Mouse (Mus musculus): Measurements from ENCODE around the gene Trim14. TPM values are rescaled to one million over a fixed set of nuclear protein-coding genes. Genes with fewer than 3 reads are reported as not detected.
A peak's percentile ranks its signal among the peaks of the same experiment; 100 is the strongest.

The Trim14 gene
- polyA plus RNA-seq, 1 experiment from 2014 or later: 8.2 TPM

GRCm38 (mm10) chr4:46503881-46504280 is 32.1 kb downstream of the Trim14 start:
- no peak for ATAC-seq (ENCODE audit: low read depth)
- WGBS (ENCODE audit: insufficient replicate concordance): 18% methylated on average over 3 of the region's 3 CpGs
- H3K27ac ChIP-seq (ENCODE audit: low read length): no peak overlapping the region
- H3K4me1 ChIP-seq (ENCODE audit: control insufficient read depth, low read depth, low read length): peaks cover 24% of the 10 kb centered on the region
- H3K4me2 ChIP-seq (ENCODE audit: low read depth, low read length): no peak overlapping the region
- H3K27me3 ChIP-seq (ENCODE audit: control insufficient read depth, insufficient read depth, low read depth, low read length): no peaks in the 10 kb centered on the region
- H3K9me3 ChIP-seq (replicated peaks; ENCODE audit: control insufficient read depth, low read length): no peaks in the 10 kb centered on the region
- H3K9ac ChIP-seq (ENCODE audit: low read depth, low read length): no peak overlapping the region
- H3K36me3 ChIP-seq (ENCODE audit: control insufficient read depth, insufficient read depth): peaks cover 23% of the 10 kb centered on the region
- H3K4me3 ChIP-seq (ENCODE audit: low read depth, low read length): no peak overlapping the region

DNA sequence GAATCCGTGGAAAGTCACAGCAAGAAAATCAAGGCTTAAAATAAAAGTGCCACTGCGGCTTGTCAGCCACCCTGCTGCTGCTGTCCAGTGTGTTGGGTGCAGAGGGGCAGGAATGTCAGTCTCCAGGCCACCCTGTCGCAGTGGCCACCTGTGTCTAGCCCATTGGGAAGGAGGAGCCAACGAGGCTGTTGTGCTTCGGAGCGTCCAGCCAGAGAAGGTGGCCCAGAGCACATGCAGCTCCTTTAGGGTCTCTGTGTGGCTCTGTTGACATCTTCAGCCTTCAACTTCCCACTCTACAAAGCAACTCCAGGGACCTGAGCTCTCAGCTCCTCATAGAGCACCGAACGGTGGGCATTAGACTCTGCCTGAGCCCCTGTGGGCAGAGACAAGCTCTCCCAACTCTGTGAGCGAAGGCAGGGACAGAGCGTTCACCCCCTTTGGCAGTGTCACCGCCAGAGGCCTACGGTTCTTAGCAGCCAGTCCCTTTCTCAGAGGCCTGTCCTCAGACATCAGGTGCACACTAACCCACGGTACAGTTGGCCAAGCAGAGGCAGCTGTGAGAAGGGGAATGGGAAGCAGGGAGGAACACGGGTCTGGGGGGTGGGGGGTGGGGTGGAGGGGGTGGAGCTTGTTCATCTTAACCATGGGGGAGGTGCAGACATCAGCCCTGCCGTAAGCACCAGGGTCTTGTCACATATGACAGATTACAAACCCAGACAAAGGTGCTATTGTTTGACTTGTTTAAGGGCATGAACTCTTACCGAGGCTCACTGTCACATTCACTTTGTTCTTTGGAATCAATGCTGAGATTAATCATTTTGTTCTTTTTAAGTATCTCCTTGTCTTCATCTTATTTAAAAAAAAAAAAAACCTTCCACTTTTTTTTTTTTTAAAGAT is 33.1 kb downstream of the Trim14 start:
- H3K36me3 ChIP-seq (ENCODE audit: control insufficient read depth, insufficient read depth): peaks cover 23% of the 10 kb centered on the region
- WGBS (ENCODE audit: insufficient replicate concordance): 77% methylated on average over 16 of the region's 16 CpGs
- no peak for ATAC-seq (ENCODE audit: low read depth)
- H3K4me1 ChIP-seq (ENCODE audit: control insufficient read depth, low read depth, low read length): peaks cover 24% of the 10 kb centered on the region
- no peaks in the 10 kb centered on the region for H3K9me3 ChIP-seq (replicated peaks; ENCODE audit: control insufficient read depth, low read length)
- H3K27me3 ChIP-seq (ENCODE audit: control insufficient read depth, insufficient read depth, low read depth, low read length): no peaks in the 10 kb centered on the region
- H3K4me2 ChIP-seq (ENCODE audit: low read depth, low read length): no peak overlapping the region
- H3K4me3 ChIP-seq (ENCODE audit: low read depth, low read length): no peak overlapping the region
- H3K9ac ChIP-seq (ENCODE audit: low read depth, low read length): no peak overlapping the region
- no peak overlapping the region for H3K27ac ChIP-seq (ENCODE audit: low read length)

GRCm38 (mm10) chr4:46498976-46499375 is 37.0 kb downstream of the Trim14 start:
- Histone ChIP-seq H3K9me3 (replicated peaks; ENCODE audit: control insufficient read depth, low read length) (no peaks in the 10 kb centered on the region), H3K9ac (ENCODE audit: low read depth, low read length) (no peak overlapping the region), H3K27ac (ENCODE audit: low read length) (no peak overlapping the region), H3K27me3 (ENCODE audit: control insufficient read depth, insufficient read depth, low read depth, low read length) (no peaks in the 10 kb centered on the region), H3K4me3 (ENCODE audit: low read depth, low read length) (no peak overlapping the region), H3K4me1 (ENCODE audit: control insufficient read depth, low read depth, low read length) (peaks cover 11% of the 10 kb centered on the region), H3K36me3 (ENCODE audit: control insufficient read depth, insufficient read depth) (peaks cover 25% of the 10 kb centered on the region), H3K4me2 (ENCODE audit: low read depth, low read length) (no peak overlapping the region)
- ATAC-seq (ENCODE audit: low read depth): no peak
- WGBS (ENCODE audit: insufficient replicate concordance): 10% methylated on average over 4 of the region's 4 CpGs

DNA sequence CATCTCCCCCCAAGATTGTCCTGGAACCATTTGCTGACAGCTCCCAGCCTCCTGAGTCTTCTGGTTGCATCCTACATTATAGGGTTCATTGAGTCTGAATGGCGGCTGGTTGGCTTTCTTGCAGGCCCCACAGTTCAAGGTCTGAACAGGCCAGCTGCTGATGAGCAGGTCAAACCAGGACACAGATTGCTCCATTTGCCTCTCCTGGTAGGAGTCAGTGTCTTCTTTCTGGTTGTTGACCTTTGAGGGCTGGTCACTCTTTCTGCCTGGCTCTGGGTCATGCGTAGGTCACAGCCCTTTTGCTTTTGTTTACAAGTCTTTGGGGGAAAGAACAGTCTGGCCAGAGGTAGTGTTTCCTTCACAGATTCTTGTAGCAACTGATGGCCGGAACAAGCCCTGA is 37.4 kb downstream of the Trim14 start:
- Histone ChIP-seq H3K4me1 (ENCODE audit: control insufficient read depth, low read depth, low read length) (peaks cover 6% of the 10 kb centered on the region), H3K4me2 (ENCODE audit: low read depth, low read length) (no peak overlapping the region), H3K36me3 (ENCODE audit: control insufficient read depth, insufficient read depth) (peaks cover 28% of the 10 kb centered on the region), H3K4me3 (ENCODE audit: low read depth, low read length) (no peak overlapping the region), H3K27me3 (ENCODE audit: control insufficient read depth, insufficient read depth, low read depth, low read length) (no peaks in the 10 kb centered on the region), H3K27ac (ENCODE audit: low read length) (no peak overlapping the region), H3K9ac (ENCODE audit: low read depth, low read length) (no peak overlapping the region), H3K9me3 (replicated peaks; ENCODE audit: control insufficient read depth, low read length) (no peaks in the 10 kb centered on the region)
- 66% methylated on average over 3 of the region's 3 CpGs for WGBS (ENCODE audit: insufficient replicate concordance)
- peak; percentile 57 for ATAC-seq (ENCODE audit: low read depth)

GRCm38 (mm10) chr4:46497286-46497892 is 38.6 kb downstream of the Trim14 start:
- WGBS (ENCODE audit: insufficient replicate concordance): 38% methylated on average over 4 of the region's 4 CpGs
- peaks cover 33% of the 10 kb centered on the region for H3K36me3 ChIP-seq (ENCODE audit: control insufficient read depth, insufficient read depth)
- peaks cover 4% of the 10 kb centered on the region for H3K4me1 ChIP-seq (ENCODE audit: control insufficient read depth, low read depth, low read length)
- no peaks in the 10 kb centered on the region for H3K9me3 ChIP-seq (replicated peaks; ENCODE audit: control insufficient read depth, low read length)
- no peak overlapping the region for H3K4me2 ChIP-seq (ENCODE audit: low read depth, low read length)
- no peak overlapping the region for H3K4me3 ChIP-seq (ENCODE audit: low read depth, low read length)
- no peak overlapping the region for H3K27ac ChIP-seq (ENCODE audit: low read length)
- ATAC-seq (ENCODE audit: low read depth): peak; percentile 20; the same call in 1 of the 2 replicates
- H3K9ac ChIP-seq (ENCODE audit: low read depth, low read length): no peak overlapping the region
- no peaks in the 10 kb centered on the region for H3K27me3 ChIP-seq (ENCODE audit: control insufficient read depth, insufficient read depth, low read depth, low read length)

GRCm38 (mm10) chr4:46495543-46495942 is 40.4 kb downstream of the Trim14 start:
- Histone ChIP-seq H3K9ac (ENCODE audit: low read depth, low read length) (no peak overlapping the region), H3K27me3 (ENCODE audit: control insufficient read depth, insufficient read depth, low read depth, low read length) (no peaks in the 10 kb centered on the region), H3K9me3 (replicated peaks; ENCODE audit: control insufficient read depth, low read length) (no peaks in the 10 kb centered on the region), H3K36me3 (ENCODE audit: control insufficient read depth, insufficient read depth) (peaks cover 25% of the 10 kb centered on the region), H3K4me3 (ENCODE audit: low read depth, low read length) (no peak overlapping the region), H3K27ac (ENCODE audit: low read length) (no peak overlapping the region), H3K4me1 (ENCODE audit: control insufficient read depth, low read depth, low read length) (peaks cover 1% of the 10 kb centered on the region), H3K4me2 (ENCODE audit: low read depth, low read length) (no peak overlapping the region)
- ATAC-seq (ENCODE audit: low read depth): no peak
- WGBS (ENCODE audit: insufficient replicate concordance): 81% methylated on average over 12 of the region's 12 CpGs

DNA sequence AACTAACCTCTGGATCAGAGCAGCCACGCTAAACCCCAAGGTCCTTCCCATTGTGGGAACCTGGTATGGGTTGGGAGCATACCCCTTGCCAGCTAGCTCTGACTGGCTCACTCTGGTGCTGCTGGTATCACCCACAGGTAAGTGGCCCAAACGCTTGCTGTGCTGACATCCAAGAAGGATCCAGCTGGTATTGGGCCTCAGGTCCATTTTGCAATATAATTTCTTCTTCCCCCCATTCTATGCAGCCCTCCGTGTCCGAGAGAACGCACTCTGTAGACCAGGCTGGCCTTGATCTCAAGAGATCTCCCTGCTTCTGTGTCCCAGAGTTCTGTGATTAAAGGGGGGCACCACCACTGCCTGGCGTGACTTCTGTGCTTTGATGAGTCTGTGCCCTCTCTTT is 42.9 kb downstream of the Trim14 start:
- Histone ChIP-seq H3K36me3 (ENCODE audit: control insufficient read depth, insufficient read depth) (peaks cover 15% of the 10 kb centered on the region), H3K4me3 (ENCODE audit: low read depth, low read length) (no peak overlapping the region), H3K9me3 (replicated peaks; ENCODE audit: control insufficient read depth, low read length) (no peaks in the 10 kb centered on the region), H3K4me1 (ENCODE audit: control insufficient read depth, low read depth, low read length) (peaks cover 14% of the 10 kb centered on the region), H3K27ac (ENCODE audit: low read length) (no peak overlapping the region), H3K4me2 (ENCODE audit: low read depth, low read length) (no peak overlapping the region), H3K27me3 (ENCODE audit: control insufficient read depth, insufficient read depth, low read depth, low read length) (no peaks in the 10 kb centered on the region), H3K9ac (ENCODE audit: low read depth, low read length) (no peak overlapping the region)
- 85% methylated on average over 6 of the region's 6 CpGs for WGBS (ENCODE audit: insufficient replicate concordance)
- ATAC-seq (ENCODE audit: low read depth): no peak

DNA sequence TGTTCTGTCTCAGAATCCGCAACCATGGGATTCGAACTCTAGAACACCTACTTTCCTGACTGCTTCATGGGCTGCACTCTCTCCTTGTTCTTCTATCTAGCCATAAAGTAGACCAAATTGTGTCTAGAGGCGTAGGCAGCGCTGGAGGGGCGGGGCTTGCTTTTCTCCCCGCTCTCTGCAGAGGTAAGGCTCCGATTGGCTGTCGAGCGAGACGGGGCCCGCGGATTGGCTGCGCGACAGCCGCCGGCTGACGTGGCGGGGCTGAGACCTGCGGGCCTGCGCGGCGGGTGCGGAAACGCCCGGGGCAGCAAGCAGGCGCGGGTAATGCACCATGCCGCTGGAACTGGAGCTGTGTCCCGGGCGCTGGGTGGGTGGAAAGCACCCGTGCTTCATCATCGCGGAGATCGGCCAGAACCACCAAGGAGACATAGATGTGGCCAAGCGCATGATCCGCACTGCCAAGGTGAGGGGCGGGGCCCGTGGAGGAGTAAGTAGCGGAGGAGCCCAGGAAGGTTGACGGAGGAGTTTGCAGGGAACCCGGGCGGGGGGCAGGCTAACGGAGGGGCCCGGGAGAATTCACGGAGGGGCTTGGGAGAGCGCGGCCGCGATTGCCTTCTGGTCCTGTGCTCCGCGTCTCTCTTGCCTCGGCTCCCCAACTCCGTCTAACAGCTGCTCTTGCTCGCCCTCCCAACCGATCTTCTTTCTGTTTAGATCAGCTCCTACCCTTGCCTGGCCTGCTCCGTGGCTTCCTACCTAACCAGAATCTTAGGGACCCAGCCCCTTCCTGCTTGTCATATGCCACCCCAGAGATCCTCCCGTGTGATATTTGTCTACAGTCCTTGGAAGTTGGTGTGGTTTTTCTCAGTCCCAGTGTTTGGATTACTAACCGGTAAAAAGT is 46.7 kb downstream of the Trim14 start, which contains the start of gene Nans:
TSS of gene Nans (plus strand) at position 221 of the 898 bp plus-strand sequence.
- peaks cover 15% of the 10 kb centered on the region for H3K36me3 ChIP-seq (ENCODE audit: control insufficient read depth, insufficient read depth)
- H3K4me3 ChIP-seq (ENCODE audit: low read depth, low read length): peak within 1 kb of the TSS; percentile 87
- H3K27me3 ChIP-seq (ENCODE audit: control insufficient read depth, insufficient read depth, low read depth, low read length): no peaks in the 10 kb centered on the region
- peak within 1 kb of the TSS; percentile 68 for H3K4me2 ChIP-seq (ENCODE audit: low read depth, low read length)
- peaks cover 25% of the 10 kb centered on the region for H3K4me1 ChIP-seq (ENCODE audit: control insufficient read depth, low read depth, low read length)
- WGBS (ENCODE audit: insufficient replicate concordance): under 1% methylated on average over 58 of the region's 58 CpGs
- peak within 1 kb of the TSS; percentile 75 for H3K27ac ChIP-seq (ENCODE audit: low read length)
- peak within 1 kb of the TSS; percentile 87 for H3K9ac ChIP-seq (ENCODE audit: low read depth, low read length)
- ATAC-seq (ENCODE audit: low read depth): peak; percentile 99
- no peaks in the 10 kb centered on the region for H3K9me3 ChIP-seq (replicated peaks; ENCODE audit: control insufficient read depth, low read length)

Data from liver, embryonic 16.5 days (tissue).